Mouse (Mus musculus) macrophage (primary cell): ENCODE measurements around the gene Brk1. TPM values are rescaled to one million over a fixed set of nuclear protein-coding genes. Genes with fewer than 3 reads are reported as not detected.

ENCODE experiments used
- H3K27ac ChIP-seq: fragments of 350-480 bp; formaldehyde crosslinking; 2 replicates; pipeline ENCODE4 v1.9.0; 2021
- H3K36me3 ChIP-seq: fragments of 350-480 bp; formaldehyde crosslinking; 2 replicates; pipeline ENCODE4 v1.9.0; 2021; ENCODE audit errors: inconsistent target
- H3K4me3 ChIP-seq: fragments of 350-480 bp; formaldehyde crosslinking; 2 replicates; pipeline ENCODE4 v1.9.0; 2021; ENCODE audit errors: inconsistent target
- H3K79me2 ChIP-seq: fragments of 350-480 bp; formaldehyde crosslinking; 2 replicates; pipeline ENCODE4 v1.9.0; 2021; ENCODE audit errors: inconsistent target
- WGBS: methylation state at CpG from one replicate; pipeline ENCODE4 v1.1.7; 2026; ENCODE audit warnings: inconsistent platforms; ENCODE audit not compliant: missing documents; 5-methylcytosine and 5-hydroxymethylcytosine counted together
- polyA plus RNA-seq: library from polyadenylated mRNA; stranded (reverse); fragments of 250-400 nt; gene quantifications from 3 replicates; pipeline ENCODE4 v1.2.4, GENCODE M21; 2018; ENCODE audit warnings: inconsistent platforms

The Brk1 gene
- polyA plus RNA-seq, 1 experiment from 2014 or later, result 119 TPM

DNA sequence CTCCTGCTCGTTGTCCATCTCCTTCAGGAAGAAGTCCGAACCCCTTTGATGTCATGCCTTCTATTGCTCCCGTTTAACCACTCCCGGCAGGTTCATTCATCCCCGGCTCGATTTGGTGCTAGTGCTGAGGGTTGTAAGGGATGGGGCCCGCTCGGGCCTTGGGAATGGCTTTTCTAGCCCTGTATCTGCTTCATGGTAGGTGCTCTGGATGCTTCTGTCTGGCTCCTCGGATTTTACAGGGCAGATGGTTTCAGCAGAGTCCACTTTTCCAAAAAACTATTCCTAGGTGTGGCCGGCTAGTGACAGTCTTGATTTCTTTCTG is 613 bp downstream of the Brk1 start:
- Histone ChIP-seq H3K36me3 (no peaks in the 10 kb centered on the region; the same call in 1 of the 2 replicates), H3K27ac (peak overlapping the region; percentile 42; the same call in 1 of the 2 replicates), H3K79me2 (peaks cover 54% of the 10 kb centered on the region), H3K4me3 (peak overlapping the region; percentile 87)
- 3% methylated on average over 10 of the region's 10 CpGs for WGBS

DNA sequence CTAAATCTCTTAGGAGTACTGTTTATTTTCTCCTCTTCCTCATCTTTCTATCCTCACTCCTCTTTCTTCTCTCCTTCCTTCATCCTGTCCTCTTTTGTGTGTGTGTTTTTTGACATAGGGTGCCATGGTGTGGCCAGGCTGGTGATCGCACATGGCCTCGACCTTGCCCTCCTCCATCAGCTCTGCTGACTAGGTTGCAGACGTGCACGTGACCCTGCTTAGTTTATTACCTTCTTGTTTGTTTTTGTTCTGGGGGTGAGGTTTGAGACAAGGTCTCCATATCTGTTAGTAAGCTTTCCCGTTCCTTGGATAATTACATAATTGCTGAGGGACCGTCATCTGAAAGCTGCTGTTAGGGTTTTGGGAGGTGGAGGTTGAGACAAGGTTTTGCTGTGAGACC is 4.3 kb downstream of the Brk1 start:
- peaks cover 9% of the 10 kb centered on the region; the same call in 1 of the 2 replicates for H3K36me3 ChIP-seq
- WGBS, result 91% methylated on average over 6 of the region's 6 CpGs
- peaks cover 91% of the 10 kb centered on the region for H3K79me2 ChIP-seq
- H3K4me3 ChIP-seq, result no peak overlapping the region
- H3K27ac ChIP-seq, result no peak overlapping the region

DNA sequence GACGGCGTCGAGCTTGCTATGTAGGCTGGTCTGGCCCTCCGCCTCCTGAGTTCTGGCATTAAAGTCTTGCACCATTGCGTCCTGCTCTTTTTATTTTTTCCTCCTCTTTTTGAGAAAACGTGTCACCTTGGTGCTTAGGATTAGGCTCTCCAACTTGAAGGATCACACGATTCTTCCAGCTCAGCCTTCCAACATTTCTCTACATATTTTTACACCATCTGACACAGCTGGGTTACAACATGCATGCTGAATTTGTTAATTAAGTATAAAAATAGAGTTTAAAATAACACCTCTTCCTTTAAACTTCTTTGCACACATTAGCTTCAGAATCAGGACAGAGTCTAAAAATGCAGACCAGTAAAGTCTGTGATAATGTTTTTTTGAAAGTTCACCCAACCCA is 4.7 kb downstream of the Brk1 start:
- 96% methylated on average over 7 of the region's 7 CpGs for WGBS
- H3K27ac ChIP-seq, result no peak overlapping the region
- H3K36me3 ChIP-seq, result peaks cover 13% of the 10 kb centered on the region; the same call in 1 of the 2 replicates

DNA sequence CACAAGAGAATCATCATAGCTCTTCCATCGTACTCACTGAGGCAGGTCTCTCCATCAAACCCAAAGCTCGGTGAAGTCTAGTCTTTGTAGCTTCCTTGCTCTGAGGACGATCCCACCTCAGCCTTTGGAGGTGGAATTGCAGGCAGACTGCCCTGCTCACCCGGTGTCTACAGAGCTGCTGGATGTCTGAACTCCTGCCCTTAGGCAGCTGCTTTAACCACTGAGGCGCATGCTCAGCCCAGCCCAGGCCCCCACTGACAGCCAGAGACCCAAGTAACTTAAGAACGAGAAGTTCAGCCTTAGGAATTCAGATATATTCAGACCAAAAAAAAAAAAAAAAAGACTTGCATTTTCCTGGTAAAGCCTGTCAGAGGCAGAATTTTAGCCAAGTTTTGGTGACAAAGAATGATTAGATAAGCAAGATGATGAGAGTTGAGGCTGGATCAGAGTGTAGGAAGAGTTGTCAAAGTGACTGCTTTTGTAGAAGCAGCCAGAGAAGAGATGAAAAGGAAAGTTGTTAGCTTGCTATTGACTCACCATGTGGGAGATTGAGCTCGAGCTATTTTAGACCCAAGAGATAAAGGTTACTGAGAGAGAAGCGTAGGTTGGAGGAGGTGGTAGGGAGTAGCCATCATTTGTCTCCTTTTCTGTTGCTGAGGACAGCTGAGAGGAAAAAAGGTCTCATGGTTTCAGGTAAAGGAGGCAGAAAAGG is 7.8 kb downstream of the Brk1 start:
- 95% methylated on average over 8 of the region's 8 CpGs for WGBS
- H3K36me3 ChIP-seq, result peaks cover 42% of the 10 kb centered on the region
- H3K79me2 ChIP-seq, result peaks cover 82% of the 10 kb centered on the region
- H3K27ac ChIP-seq, result no peak overlapping the region
- H3K4me3 ChIP-seq, result no peak overlapping the region

More for the DNA sequence above, 4.7 kb downstream of the Brk1 start:
- H3K79me2 ChIP-seq, result peaks cover 95% of the 10 kb centered on the region
- no peak overlapping the region for H3K4me3 ChIP-seq

DNA sequence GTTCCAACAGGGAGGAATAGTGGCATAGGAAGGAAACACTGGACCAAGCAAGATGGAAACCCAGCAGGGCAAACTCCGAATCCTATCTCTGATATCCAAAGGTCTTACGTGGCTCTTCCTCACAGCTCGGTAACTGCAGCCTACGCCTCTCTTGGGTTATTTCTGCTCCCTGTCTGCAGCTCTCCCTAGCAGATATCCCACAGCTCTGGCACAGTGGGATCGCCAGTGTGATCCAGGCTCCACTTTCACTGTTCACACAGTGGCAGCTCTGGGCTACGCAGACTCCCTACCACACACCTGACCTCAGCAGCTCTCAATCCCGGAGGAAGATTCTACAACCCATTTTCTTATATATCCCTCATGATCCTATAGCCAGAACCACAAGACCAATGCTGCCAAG is 9.6 kb downstream of the Brk1 start:
- WGBS, result 98% methylated on average over 7 of the region's 7 CpGs
- Histone ChIP-seq H3K79me2 (peaks cover 65% of the 10 kb centered on the region), H3K4me3 (no peak overlapping the region), H3K36me3 (peaks cover 47% of the 10 kb centered on the region), H3K27ac (no peak overlapping the region)

DNA sequence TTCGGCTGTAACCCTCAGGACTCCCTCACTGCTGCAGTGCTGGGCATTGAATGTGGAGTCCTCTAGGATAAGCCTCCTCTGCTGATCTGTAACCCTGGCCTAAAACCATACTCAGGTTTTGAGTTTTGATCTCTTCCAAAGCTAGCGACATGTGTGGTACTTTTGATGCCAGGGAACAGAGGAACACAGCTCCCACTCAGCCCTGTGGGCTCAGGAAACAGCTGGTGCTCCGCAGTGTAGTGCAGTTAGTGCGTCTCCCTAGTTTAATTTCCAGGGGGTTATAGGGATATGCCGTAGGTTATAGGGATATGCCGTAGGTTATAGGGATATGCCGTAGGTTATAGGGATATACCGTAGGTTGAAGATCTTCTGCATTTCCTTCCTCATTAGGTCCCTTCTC is 10.4 kb downstream of the Brk1 start:
- Histone ChIP-seq H3K79me2 (peaks cover 56% of the 10 kb centered on the region), H3K4me3 (no peak overlapping the region), H3K36me3 (peaks cover 47% of the 10 kb centered on the region), H3K27ac (no peak overlapping the region)
- 98% methylated on average over 8 of the region's 8 CpGs for WGBS

DNA sequence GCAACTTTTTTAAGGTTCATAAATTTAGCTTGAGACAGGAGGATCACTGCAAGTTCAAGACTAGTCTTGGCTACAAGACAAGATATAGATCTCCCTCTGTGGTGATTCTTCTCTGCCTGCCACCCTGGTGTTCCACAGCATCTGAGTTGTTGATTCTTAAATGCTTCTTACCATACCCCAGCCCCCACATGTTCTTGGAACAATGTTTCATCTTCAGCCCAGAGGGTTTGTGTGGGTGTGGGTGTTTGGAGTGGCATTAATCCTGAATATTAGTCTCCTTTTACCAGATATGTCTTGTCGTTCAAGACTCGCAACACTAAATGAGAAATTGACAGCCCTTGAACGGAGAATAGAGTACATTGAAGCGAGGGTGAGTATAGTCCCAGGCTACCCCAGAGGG is 10.9 kb downstream of the Brk1 start:
- 88% methylated on average over 4 of the region's 4 CpGs for WGBS
- peaks cover 47% of the 10 kb centered on the region for H3K36me3 ChIP-seq
- H3K79me2 ChIP-seq, result peaks cover 51% of the 10 kb centered on the region
- no peak overlapping the region for H3K4me3 ChIP-seq
- H3K27ac ChIP-seq, result no peak overlapping the region

DNA sequence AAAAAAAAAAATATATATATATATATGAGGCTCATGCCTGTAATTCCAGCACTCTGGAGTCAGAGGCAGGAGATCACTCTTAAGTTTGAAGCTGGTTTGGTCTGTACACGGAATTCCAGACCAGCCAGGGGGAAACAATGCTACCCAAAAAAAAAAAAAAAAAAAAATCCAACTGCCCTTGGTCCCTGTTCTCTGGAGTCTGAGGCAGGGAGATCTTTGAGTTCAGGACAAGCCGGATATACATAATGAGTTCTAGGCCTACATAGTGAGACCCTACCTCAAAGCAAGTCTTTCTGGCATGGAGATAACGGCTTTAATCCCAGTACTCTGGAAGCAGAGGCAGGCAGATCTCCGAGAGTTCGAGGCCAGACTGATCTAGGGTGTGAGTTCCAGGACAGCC is 18.8 kb downstream of the Brk1 start:
- WGBS, result 45% methylated on average over 5 of the region's 5 CpGs
- peaks cover 8% of the 10 kb centered on the region; the same call in 1 of the 2 replicates for H3K36me3 ChIP-seq
- peaks cover 39% of the 10 kb centered on the region for H3K79me2 ChIP-seq
- H3K4me3 ChIP-seq, result peak overlapping the region; percentile 36
- H3K27ac ChIP-seq, result 0 out of 2 replicates have a peak overlapping the region, but pooled peaks have one; percentile 32

DNA sequence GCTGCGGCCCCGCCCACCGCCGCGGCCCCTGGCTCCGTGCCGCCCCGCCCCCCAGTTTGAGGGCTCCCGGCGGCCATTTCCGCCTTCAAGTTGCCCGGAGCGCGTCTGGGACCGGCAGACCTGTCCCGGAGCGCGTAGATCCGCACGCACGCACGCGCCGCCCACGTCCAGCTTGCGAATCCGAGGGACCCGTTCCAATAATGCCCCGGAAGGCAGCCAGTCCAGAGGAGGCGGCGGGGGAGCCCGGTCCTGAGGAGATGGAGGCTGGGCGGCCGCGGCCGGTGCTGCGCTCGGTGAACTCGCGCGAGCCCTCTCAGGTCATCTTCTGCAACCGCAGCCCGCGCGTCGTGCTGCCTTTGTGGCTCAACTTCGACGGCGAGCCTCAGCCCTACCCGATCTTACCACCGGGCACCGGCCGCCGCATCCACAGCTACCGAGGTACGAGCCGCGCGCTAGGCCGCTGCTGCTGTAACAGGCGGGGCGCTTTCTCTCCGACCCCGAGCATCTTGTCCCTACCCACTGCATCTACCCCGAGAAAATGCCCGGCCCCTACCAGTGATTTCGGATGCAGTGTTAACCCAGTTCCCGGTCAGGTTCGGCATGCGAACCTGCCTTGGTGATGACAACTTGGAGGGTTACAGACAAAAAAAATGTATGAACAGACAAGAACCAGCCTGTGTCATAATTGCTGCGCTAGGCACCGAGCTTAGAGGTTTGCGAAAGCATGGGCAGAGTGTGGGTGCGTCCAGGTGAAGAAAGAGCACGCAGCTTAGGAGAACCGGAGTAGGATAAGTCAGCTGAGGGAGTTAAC is 19.6 kb downstream of the Brk1 start, which contains the start of gene Vhl:
TSS of gene Vhl (plus strand) at position 19 of the 811 bp plus-strand sequence.
- WGBS, result under 1% methylated on average over 69 of the region's 76 CpGs
- Histone ChIP-seq H3K36me3 (peaks cover 10% of the 10 kb centered on the region; the same call in 1 of the 2 replicates), H3K4me3 (peak within 1 kb of the TSS; percentile 65), H3K79me2 (peaks cover 39% of the 10 kb centered on the region), H3K27ac (0 out of 2 replicates have a peak within 1 kb of the TSS, but pooled peaks have one; percentile 32)

DNA sequence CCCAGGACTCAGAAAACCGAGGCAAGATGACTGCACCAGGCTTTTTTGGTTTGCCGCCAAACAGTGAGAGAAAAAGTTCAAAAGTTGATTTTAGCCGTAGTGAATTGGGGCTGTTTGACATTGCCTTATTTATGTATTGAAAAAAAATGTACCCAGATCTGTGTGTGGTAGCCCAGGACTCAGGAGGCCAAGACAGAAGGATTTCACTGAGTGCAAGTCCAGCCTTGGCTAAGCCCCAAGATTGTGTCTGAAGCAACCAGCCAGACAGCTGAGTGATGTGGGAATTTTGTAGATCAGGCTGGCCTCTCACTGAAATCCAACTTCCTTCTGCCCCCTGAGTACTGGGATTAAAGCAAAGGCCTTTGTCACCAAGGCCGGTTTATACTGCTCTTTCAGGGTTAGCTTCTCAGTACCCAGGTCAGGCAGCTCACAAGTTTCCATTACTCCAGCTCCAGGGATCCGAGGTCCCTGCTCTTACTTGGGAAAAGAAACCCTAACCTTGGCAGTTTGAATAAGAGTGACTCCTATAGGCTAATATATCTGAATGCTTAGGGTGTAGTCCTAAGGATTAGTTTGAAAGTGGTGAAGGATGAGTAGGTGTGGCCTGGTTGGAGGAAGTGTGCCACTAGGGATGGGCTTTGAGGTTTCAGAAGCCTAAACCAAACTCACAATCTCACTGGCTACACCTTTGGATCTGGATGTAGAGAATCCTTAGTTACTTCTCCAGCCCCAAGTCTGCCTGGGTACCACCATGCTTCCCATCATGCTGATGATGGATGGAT is 20.6 kb downstream of the Brk1 start:
- Histone ChIP-seq H3K4me3 (peak overlapping the region; percentile 65), H3K36me3 (peaks cover 10% of the 10 kb centered on the region; the same call in 1 of the 2 replicates), H3K27ac (no peak overlapping the region), H3K79me2 (peaks cover 39% of the 10 kb centered on the region)
- WGBS, result 60% methylated on average over 5 of the region's 5 CpGs

DNA sequence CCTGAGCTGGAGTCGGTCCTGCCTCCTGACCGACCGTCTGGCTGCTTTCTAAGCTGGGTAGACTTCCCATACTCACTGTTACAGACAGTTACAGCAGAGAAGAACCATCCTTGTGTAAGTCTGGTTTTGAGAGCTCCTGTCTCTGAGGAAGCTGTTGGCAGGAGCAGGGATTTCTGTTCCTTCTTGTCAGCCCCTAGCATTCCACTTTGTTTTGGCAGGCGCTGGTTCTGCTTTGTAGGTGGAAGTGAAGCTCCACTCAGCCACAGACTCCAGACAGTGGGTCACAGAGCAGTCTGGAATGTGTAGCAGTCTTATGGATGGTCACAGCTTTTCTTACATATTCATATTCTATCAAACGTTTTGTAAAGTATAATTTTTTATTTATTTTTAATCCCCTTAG is 25.8 kb downstream of the Brk1 start:
- 26% methylated on average over 5 of the region's 5 CpGs for WGBS
- Histone ChIP-seq H3K27ac (peak overlapping the region; percentile 32), H3K36me3 (peaks cover 15% of the 10 kb centered on the region; the same call in 1 of the 2 replicates), H3K79me2 (peaks cover 28% of the 10 kb centered on the region), H3K4me3 (no peak overlapping the region)

DNA sequence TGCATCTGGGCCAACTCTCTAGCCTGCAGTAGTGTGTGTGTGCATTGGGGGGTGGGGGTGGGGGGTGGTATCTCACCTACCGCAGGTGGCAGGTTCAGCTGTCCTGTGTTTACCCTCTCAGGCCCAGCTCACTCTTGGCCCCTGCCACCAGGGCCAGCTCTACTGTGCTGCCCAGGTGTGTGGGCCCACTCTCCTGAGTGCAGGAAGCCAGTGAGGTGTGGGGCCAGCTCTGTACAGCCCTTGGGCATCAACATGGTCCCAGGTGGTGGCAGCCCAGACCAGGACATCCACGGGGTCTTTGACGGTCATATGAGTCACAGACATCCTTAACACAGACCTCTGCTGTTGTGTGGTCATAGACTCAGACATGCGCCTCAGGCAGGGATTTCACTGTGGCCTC is 28.3 kb downstream of the Brk1 start:
- 94% methylated on average over 4 of the region's 4 CpGs for WGBS
- H3K36me3 ChIP-seq, result peaks cover 13% of the 10 kb centered on the region; the same call in 1 of the 2 replicates

DNA sequence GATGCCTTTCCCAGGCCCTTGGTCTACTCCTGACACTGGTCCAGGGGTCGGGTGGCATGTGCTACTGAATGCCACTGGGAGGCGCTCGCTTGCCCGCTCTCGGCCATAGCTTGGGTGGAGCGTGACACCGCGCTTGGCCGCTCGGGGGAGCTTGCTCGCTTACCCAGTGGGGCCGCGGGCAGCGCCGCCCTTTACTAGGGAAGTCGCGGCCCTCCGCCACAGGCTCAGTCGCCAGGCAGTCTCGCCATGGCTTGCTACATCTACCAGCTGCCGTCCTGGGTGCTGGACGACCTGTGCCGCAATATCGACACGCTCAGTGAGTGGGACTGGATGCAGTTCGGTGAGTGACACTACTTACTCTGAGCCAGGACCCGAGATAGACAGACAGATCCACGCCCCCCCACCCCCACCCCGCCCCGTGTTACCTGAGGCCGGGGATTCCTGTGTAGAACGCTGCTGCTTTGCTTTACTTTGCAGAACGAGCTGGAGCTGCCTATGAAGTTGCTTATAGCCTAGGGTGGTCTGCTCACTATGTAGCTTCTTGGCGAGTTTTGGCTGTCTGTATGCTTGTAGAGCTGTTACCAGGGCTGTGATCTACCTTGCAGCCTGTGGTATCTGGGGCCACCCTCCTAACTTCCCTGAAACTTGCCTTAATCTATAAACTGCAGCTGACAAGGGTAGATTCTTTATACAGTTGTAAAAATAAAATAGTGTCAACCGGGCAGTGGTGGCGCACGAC is 33.9 kb downstream of the Brk1 start, which contains the start of gene Irak2:
TSS of gene Irak2 (plus strand) at position 166 of the 739 bp plus-strand sequence.
- Histone ChIP-seq H3K4me3 (peak within 1 kb of the TSS; percentile 84), H3K36me3 (no peaks in the 10 kb centered on the region), H3K27ac (peak within 1 kb of the TSS; percentile 72), H3K79me2 (peaks cover 52% of the 10 kb centered on the region)
- 4% methylated on average over 37 of the region's 37 CpGs for WGBS

More for the DNA sequence above, 28.3 kb downstream of the Brk1 start:
- no peak overlapping the region for H3K4me3 ChIP-seq
- H3K79me2 ChIP-seq, result peaks cover 3% of the 10 kb centered on the region; the same call in 1 of the 2 replicates
- H3K27ac ChIP-seq, result no peak overlapping the region

DNA sequence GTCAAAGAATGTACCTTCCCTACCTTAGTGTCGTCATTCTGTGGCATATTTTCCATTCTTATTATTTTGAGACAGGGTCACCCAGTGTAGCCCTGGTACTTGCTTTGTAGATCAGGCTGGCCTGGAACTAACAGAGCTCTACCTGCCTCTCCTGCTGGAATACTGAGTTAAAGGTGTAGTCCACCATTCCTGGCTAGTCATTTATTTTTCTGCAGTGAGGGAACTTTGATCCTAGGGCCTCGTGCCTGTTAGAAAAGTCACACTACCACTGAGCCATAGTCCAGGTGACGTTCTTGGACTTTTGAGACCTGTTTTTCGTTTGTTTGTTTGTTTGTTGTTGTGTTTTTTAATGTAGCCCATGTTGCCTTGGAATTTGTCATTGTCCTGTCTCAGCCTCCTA is 34.6 kb downstream of the Brk1 start:
- Histone ChIP-seq H3K27ac (peak overlapping the region; percentile 72), H3K4me3 (peak overlapping the region; percentile 84), H3K36me3 (no peaks in the 10 kb centered on the region), H3K79me2 (peaks cover 59% of the 10 kb centered on the region)
- 81% methylated on average over 4 of the region's 4 CpGs for WGBS
